Mouse (Mus musculus): ENCODE data around the gene Itgax.

- TF ChIP-seq GATA1 (IDR thresholded peaks at IDR 0.05; ENCODE audit: low read length) (no peak), TAL1 (IDR thresholded peaks at IDR 0.05; ENCODE audit: low read length) (no peak)
Measured at GRCm38 (mm10) chr7:128114371-128115105, 14.8 kb upstream of the Itgax start.

All from erythroblast, embryonic 14.5 days (primary cell).